Mouse (Mus musculus): Measurements from ENCODE around the gene Slc16a4.

GRCm38 (mm10) chr3:107357700-107358234, 66.7 kb downstream of the Slc16a4 start:
- TF ChIP-seq CTCF (conservative IDR thresholded peaks at IDR 0.05; ENCODE audit: insufficient read depth, insufficient read length, low read depth, low read length) (no peak), POLR2A (IDR thresholded peaks at IDR 0.05; ENCODE audit: low read depth, low read length) (no peak)
